In the genomic region with DNA sequence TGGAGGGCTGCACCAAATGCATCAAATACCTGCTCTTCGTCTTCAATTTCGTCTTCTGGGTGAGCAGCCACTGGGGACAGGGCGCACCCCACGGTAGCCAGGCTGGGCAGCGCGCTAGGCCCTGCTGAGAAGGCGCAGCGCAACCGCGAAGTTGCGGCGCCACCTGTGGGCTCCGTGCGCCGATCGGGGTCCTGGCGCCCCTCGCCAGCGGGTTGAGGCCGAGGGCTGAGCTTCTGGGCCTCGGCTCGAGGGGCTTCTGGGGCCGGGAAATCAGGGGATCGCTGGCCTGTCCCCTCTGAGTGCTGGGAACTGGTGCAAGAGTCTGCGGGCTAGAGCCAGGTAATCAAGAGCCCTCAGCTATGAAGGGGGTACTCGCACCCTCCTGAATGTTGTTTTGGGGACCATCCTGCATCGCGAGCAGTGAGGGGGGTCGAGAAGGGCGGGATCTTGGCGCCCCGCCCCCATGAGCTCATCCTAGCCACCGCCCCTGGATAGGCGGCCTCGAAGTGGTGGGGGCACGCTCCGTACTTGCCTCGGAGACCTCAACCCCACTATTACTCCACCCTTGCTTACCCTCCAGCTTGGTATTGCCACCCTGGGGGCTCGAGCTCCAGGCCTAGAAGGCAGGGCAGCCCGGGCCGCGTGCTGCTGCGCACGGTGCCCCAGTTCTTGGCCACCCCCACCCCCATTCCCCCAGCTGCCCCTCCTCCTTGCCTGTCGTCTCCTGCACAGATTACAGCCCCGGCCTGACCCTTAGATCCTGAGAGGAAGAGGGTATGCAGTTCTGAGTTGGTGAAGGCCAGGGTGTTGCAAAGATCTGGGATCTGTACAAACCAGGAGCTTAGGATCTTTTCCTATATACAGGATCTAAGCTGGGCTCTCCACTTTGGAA, we compare ENCODE assay signal across 8 mouse cellular contexts. TPM values are rescaled to one million over a fixed set of nuclear protein-coding genes. Genes with fewer than 3 reads are reported as not detected.
DNase-seq lines count a peak whose midpoint lies in the region; ATAC-seq and TF ChIP-seq lines count a peak whose summit lies in the region.

No protein-coding gene starts in this region.

- no peaks in the 10 kb centered on the region for H3K9me3 ChIP-seq in hindbrain, embryonic 16.5 days (ENCODE audit: control insufficient read depth, low read length)

- peaks cover 42% of the 10 kb centered on the region for H3K4me1 ChIP-seq in hindbrain, embryonic 16.5 days (ENCODE audit: control insufficient read depth, insufficient read depth, low read depth, low read length)

- WGBS in hindbrain, embryonic 16.5 days: 0% methylated on average over 38 of the region's 46 CpGs

- H3K27ac ChIP-seq in gastrocnemius, adult 2 months: peak overlapping the region; percentile 99
- peak overlapping the region; percentile 78 for H3K27ac ChIP-seq in hindbrain, embryonic 16.5 days (ENCODE audit: low read depth, low read length)

- peak; percentile 77 for DNase-seq in R1 (ENCODE audit: low read depth, low spot score)
- DNase-seq in cerebellum, postnatal 10 days: peak; percentile 87 to 90
- peak; percentile 83 for DNase-seq in gastrocnemius, adult 2 months
- DNase-seq in left cerebral cortex, postnatal 36 days (ENCODE audit: low spot score in 2 of 2): peak; percentile 63 to 64
- peak; percentile 69 for DNase-seq in right cerebral cortex, postnatal 25 days
- DNase-seq in c-Kit-positive CD71-positive TER-119-positive erythroid progenitor cells, embryonic 14.5 days (ENCODE audit: low spot score): no peak

- peak; percentile 83 for ATAC-seq in hindbrain, embryonic 16.5 days
- ATAC-seq in megakaryocyte progenitor cell, adult 5-6 weeks (replicated peaks; ENCODE audit: poor library complexity): peak; percentile 26

- intact Hi-C loops in gastrocnemius, adult 2 months (cut with DNase I): loop anchor here (1.0 to 2.0 kb wide), 2 partner anchors 16 to 45 kb away; partner anchors contain the start of gene Tssc4
- intact Hi-C loops in left cerebral cortex, postnatal 36 days (cut with DNase I): loop anchor here (2.0 to 5.0 kb wide), 2 partner anchors 36 to 46 kb away; partner anchors contain the start of gene Tspan32

- H3K4me3 ChIP-seq in gastrocnemius, adult 2 months: peak overlapping the region; percentile 95
- H3K4me3 ChIP-seq in hindbrain, embryonic 16.5 days (ENCODE audit: low read length): peak overlapping the region; percentile 86

- no peaks in the 10 kb centered on the region for H3K36me3 ChIP-seq in hindbrain, embryonic 16.5 days (ENCODE audit: control insufficient read depth, insufficient read depth, low read length)

- TF ChIP-seq CTCF in gastrocnemius, adult 2 months (IDR thresholded peaks at IDR 0.05): peak; percentile 43

- H3K27me3 ChIP-seq in hindbrain, embryonic 16.5 days (replicated peaks; ENCODE audit: control insufficient read depth, insufficient read depth, low read length): no peaks in the 10 kb centered on the region

- H3K9ac ChIP-seq in hindbrain, embryonic 16.5 days (ENCODE audit: low read depth, low read length): peak overlapping the region; percentile 81

- peak overlapping the region; percentile 93 for H3K4me2 ChIP-seq in hindbrain, embryonic 16.5 days (ENCODE audit: low read length)

RNA-seq across cellular contexts. Expression of gene Cd81, which starts 0.7 kb away (rescaled TPM):
- 100 to 1,000 TPM; 100 to 129 TPM for total RNA-seq in gastrocnemius, adult 2 months (2021)
- polyA plus RNA-seq in hindbrain, embryonic 16.5 days (2015; fragmentation: Nextera tagmentation; extraction: Ambion mirVana): 532 and 585 TPM in 2 replicates
- 100 to 1,000 TPM; 385 to 445 TPM for total RNA-seq in left cerebral cortex, postnatal 36 days (2021)
- 118 and 140 TPM in 2 replicates for total RNA-seq in megakaryocyte progenitor cell, adult 5-6 weeks (2015)
- total RNA-seq in megakaryocyte progenitor cell, adult 5-6 weeks (2017): 121 and 181 TPM in 2 replicates

RNA-seq across cellular contexts. Expression of gene Tssc4, which starts 15.8 kb away (rescaled TPM):
- total RNA-seq in gastrocnemius, adult 2 months (2021): 1 to 10 TPM; 6.6 to 8.2 TPM
- polyA plus RNA-seq in hindbrain, embryonic 16.5 days (2015; fragmentation: Nextera tagmentation; extraction: Ambion mirVana): 97.4 and 98.7 TPM in 2 replicates
- 10 to 100 TPM; 37.5 to 42.3 TPM for total RNA-seq in left cerebral cortex, postnatal 36 days (2021)
- total RNA-seq in megakaryocyte progenitor cell, adult 5-6 weeks (2015): 18.7 and 23.5 TPM in 2 replicates
- total RNA-seq in megakaryocyte progenitor cell, adult 5-6 weeks (2017): 26.8 and 33.7 TPM in 2 replicates

RNA-seq across cellular contexts. Expression of gene Trpm5, which starts 41.2 kb away (rescaled TPM):
- not detected for total RNA-seq in gastrocnemius, adult 2 months (2021)
- 2.1 and 3.2 TPM in 2 replicates for polyA plus RNA-seq in hindbrain, embryonic 16.5 days (2015; fragmentation: Nextera tagmentation; extraction: Ambion mirVana)
- total RNA-seq in left cerebral cortex, postnatal 36 days (2021): not detected
- total RNA-seq in megakaryocyte progenitor cell, adult 5-6 weeks (2015): not detected in 2 replicates
- not detected in 2 replicates for total RNA-seq in megakaryocyte progenitor cell, adult 5-6 weeks (2017)

RNA-seq across cellular contexts. Expression of gene Tspan32, which starts 48.4 kb away (rescaled TPM):
- total RNA-seq in gastrocnemius, adult 2 months (2021): under 1 TPM; 0.23 to 0.39 TPM
- polyA plus RNA-seq in hindbrain, embryonic 16.5 days (2015; fragmentation: Nextera tagmentation; extraction: Ambion mirVana): 0.28 and 0.41 TPM in 2 replicates
- under 1 TPM; 0.20 to 0.39 TPM for total RNA-seq in left cerebral cortex, postnatal 36 days (2021)
- 127 and 144 TPM in 2 replicates for total RNA-seq in megakaryocyte progenitor cell, adult 5-6 weeks (2015)
- total RNA-seq in megakaryocyte progenitor cell, adult 5-6 weeks (2017): 98.1 and 105 TPM in 2 replicates

RNA-seq across cellular contexts. Expression of gene Kcnq1, which starts 52.9 kb away (rescaled TPM):
- under 1 TPM; 0.33 to 0.67 TPM for total RNA-seq in gastrocnemius, adult 2 months (2021)
- polyA plus RNA-seq in hindbrain, embryonic 16.5 days (2015; fragmentation: Nextera tagmentation; extraction: Ambion mirVana): 1.3 and 2.2 TPM in 2 replicates
- total RNA-seq in left cerebral cortex, postnatal 36 days (2021): under 1 TPM; 0.49 to 1.00 TPM
- total RNA-seq in megakaryocyte progenitor cell, adult 5-6 weeks (2015): not detected in 2 replicates
- total RNA-seq in megakaryocyte progenitor cell, adult 5-6 weeks (2017): not detected in 2 replicates
